Mouse (Mus musculus) myocyte (in vitro differentiated cells): ENCODE results near the gene Cd70.

ENCODE experiments used
- CEBPB ChIP-seq: IDR thresholded peaks from 2 replicates; pipeline ENCODE4 v1.6.1; 2011; ENCODE audit warnings: mild to moderate bottlenecking, moderate library complexity; ENCODE audit not compliant: poor library complexity, insufficient read depth, severe bottlenecking
- E2F4 ChIP-seq: IDR thresholded peaks from one replicate; pipeline ENCODE4 v1.6.1; 2011; ENCODE audit warnings: mild to moderate bottlenecking, control low read depth, moderate library complexity; ENCODE audit not compliant: insufficient read depth
- MYOG ChIP-seq, 3 experiments: IDR thresholded peaks; one replicate each; pipeline ENCODE4 v1.6.1; 2011; ENCODE audit warnings: control low read depth in 2 of 3, low read depth in 2 of 3, mild to moderate bottlenecking in 2 of 3; ENCODE audit not compliant: insufficient read length in 2 of 3, control insufficient read depth in 1 of 3, insufficient read depth in 1 of 3
- POLR2A ChIP-seq: IDR thresholded peaks from one replicate; pipeline ENCODE4 v1.6.1; 2011; ENCODE audit warnings: low read depth, mild to moderate bottlenecking, control low read depth, moderate library complexity; ENCODE audit not compliant: insufficient read length
- TCF12 ChIP-seq: IDR thresholded peaks from one replicate; pipeline ENCODE4 v1.6.1; 2011; ENCODE audit warnings: mild to moderate bottlenecking, control low read depth; ENCODE audit not compliant: poor library complexity, insufficient read depth, severe bottlenecking
- TCF3 ChIP-seq: IDR thresholded peaks from one replicate; pipeline ENCODE4 v1.6.1; 2011; ENCODE audit warnings: low read depth, control low read depth; ENCODE audit not compliant: insufficient read length

GRCm38 (mm10) chr17:57121856-57122255, 27.7 kb downstream of the Cd70 start:
- TF ChIP-seq POLR2A (no peak), E2F4 (no peak), TCF12 (no peak), TCF3 (no peak), MYOG (IDR thresholded peaks at IDR 0.05; ENCODE audit: control insufficient read depth in 1 of 3, insufficient read depth in 1 of 3, insufficient read length in 2 of 3, low read depth in 2 of 3) (no peak), CEBPB (no peak)
